Mouse (Mus musculus) liver, adult 2 months (tissue): ENCODE data around the gene Ncan.

Experiments
- CTCF ChIP-seq: fragments of 200-500 bp; IDR thresholded peaks from 2 replicates; pipeline ENCODE4 v1.5.1; 2011; ENCODE audit warnings: low read depth, low read length, control low read depth
- POLR2A ChIP-seq: fragments of 200-500 bp; IDR thresholded peaks from 2 replicates; pipeline ENCODE4 v1.6.1; 2011; ENCODE audit warnings: low read length, control low read depth; ENCODE audit not compliant: insufficient read depth; ENCODE audit errors: extremely low read depth

DNA sequence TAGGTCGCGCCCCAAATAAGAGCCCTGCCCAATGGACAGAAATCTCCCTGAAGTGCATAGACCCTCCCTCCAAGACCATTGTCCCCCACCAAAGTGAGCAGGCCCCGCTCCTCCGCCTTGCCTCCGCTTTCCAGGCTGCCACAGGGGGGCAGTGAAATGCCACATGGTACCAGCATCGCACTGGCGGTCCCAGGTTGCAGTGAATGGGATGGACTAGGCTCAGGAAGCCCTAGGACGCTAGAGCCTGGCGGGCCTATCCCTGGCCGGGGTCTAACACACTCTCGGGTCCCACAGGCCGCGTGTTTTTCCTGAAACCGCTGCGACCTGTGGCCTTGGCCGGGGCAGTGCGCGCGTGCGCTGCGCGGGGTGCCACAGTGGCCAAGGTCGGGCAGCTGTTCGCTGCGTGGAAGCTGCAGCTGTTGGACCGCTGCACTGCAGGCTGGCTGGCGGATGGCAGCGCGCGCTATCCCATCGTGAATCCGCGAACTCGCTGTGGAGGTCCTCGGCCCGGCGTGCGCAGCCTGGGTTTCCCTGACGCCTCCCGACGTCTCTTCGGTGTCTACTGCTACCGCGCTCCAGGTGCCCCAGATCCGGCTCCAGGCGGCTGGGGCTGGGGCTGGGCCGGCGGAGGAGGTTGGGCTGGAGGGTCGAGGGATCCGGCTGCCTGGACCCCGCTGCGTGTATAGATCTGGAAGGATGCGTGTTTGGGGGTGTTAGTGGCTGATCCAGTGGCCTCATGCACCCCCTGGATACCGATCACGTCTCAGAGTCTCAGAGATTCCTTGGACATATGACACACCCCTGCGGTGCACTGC is 32.6 kb downstream of the Ncan start:
- TF ChIP-seq CTCF (peak; percentile 63), POLR2A (no peak)
